Mouse (Mus musculus) right cerebral cortex, adult 18-20 months (tissue): ENCODE data around the gene Rdh5.

Experiments
- DNase-seq: peaks from one replicate; pipeline ENCODE4 v3.0.0; 2022; ENCODE audit warnings: mixed read lengths

Gene Rdh5

GRCm38 (mm10) chr10:128922822-128923012 is at the start of gene Rdh5:
Gene Rdh5, minus strand, starts transcription at chr10:128922888.
- DNase-seq: no peak

- DNase-seq: no peak
These were observed 48.1 kb upstream of the Rdh5 start for GRCm38 (mm10) chr10:128970740-128971250.

- DNase-seq: no peak
These were observed 45.7 kb upstream of the Rdh5 start for GRCm38 (mm10) chr10:128968341-128968749.

GRCm38 (mm10) chr10:128965871-128966270 is 43.2 kb upstream of the Rdh5 start:
- DNase-seq: no peak

- DNase-seq: no peak
These were observed 42.3 kb upstream of the Rdh5 start for GRCm38 (mm10) chr10:128964961-128965360.

- DNase-seq: no peak
These were observed 38.2 kb upstream of the Rdh5 start, which contains the start of gene Mettl7b for GRCm38 (mm10) chr10:128960590-128961584. Gene Mettl7b, minus strand, starts transcription at chr10:128960988.

- DNase-seq: no peak
These were observed 37.5 kb upstream of the Rdh5 start for GRCm38 (mm10) chr10:128960142-128960541.

- no peak for DNase-seq
These were observed 35.7 kb upstream of the Rdh5 start for GRCm38 (mm10) chr10:128958340-128958739.

GRCm38 (mm10) chr10:128950208-128950887 is 27.7 kb upstream of the Rdh5 start:
- DNase-seq: peak; percentile 18

GRCm38 (mm10) chr10:128947496-128947895 is 24.8 kb upstream of the Rdh5 start:
- no peak for DNase-seq

GRCm38 (mm10) chr10:128945675-128946074 is 23.0 kb upstream of the Rdh5 start:
- no peak for DNase-seq

- no peak for DNase-seq
These were observed 17.9 kb upstream of the Rdh5 start for GRCm38 (mm10) chr10:128940475-128941061.

GRCm38 (mm10) chr10:128938974-128939373 is 16.3 kb upstream of the Rdh5 start:
- DNase-seq: no peak

- DNase-seq: no peak
These were observed 15.8 kb upstream of the Rdh5 start for GRCm38 (mm10) chr10:128938457-128938856.

- no peak for DNase-seq
These were observed 15.2 kb upstream of the Rdh5 start for GRCm38 (mm10) chr10:128937756-128938390.

GRCm38 (mm10) chr10:128935826-128936440 is 13.2 kb upstream of the Rdh5 start:
- no peak for DNase-seq

- DNase-seq: no peak
These were observed 12.5 kb upstream of the Rdh5 start for GRCm38 (mm10) chr10:128934997-128935787.

- DNase-seq: no peak
These were observed 11.5 kb upstream of the Rdh5 start for GRCm38 (mm10) chr10:128933976-128934721.

- DNase-seq: no peak
These were observed 10.9 kb upstream of the Rdh5 start, which contains the start of gene Itga7 for GRCm38 (mm10) chr10:128933574-128933973. Gene Itga7, plus strand, starts transcription at chr10:128933818.

- DNase-seq: no peak
These were observed 8.8 kb upstream of the Rdh5 start for GRCm38 (mm10) chr10:128931441-128931840.
